Mouse (Mus musculus) MEL (cell line): ENCODE results near the gene Ankrd1. TPM values are rescaled to one million over a fixed set of nuclear protein-coding genes. Genes with fewer than 3 reads are reported as not detected.

Experiments used
- DNase-seq: peaks from one replicate; pipeline ENCODE4 v3.0.0; 2011; ENCODE audit warnings: low read depth, low spot score
- H3K27ac ChIP-seq: 2 replicates; pipeline ENCODE4 v1.5.1; 2012; ENCODE audit warnings: low read depth, mild to moderate bottlenecking, control low read depth, low read length, moderate library complexity; ENCODE audit not compliant: control insufficient read depth
- H3K27me3 ChIP-seq, 2 experiments: fragments of 150-350 bp in 1 of 2; sonication (generic) in 1 of 2; 2 replicates each; pipeline ENCODE4 v1.6.1; 2012; ENCODE audit warnings: low read length in 2 of 2, mild to moderate bottlenecking in 2 of 2, improper control_type of control experiment in 1 of 2, moderate library complexity in 1 of 2; ENCODE audit not compliant: insufficient read depth in 2 of 2, control insufficient read depth in 1 of 2
- H3K36me3 ChIP-seq, 2 experiments: 2 replicates each; pipeline ENCODE4 v1.6.1; 2012 to 2014; ENCODE audit warnings: low read length in 2 of 2, improper control_type of control experiment in 1 of 2, inconsistent platforms in 1 of 2, mild to moderate bottlenecking in 1 of 2; ENCODE audit not compliant: insufficient read depth in 2 of 2, control insufficient read depth in 1 of 2
- H3K4me1 ChIP-seq, 2 experiments: fragments of 150-350 bp in 1 of 2; sonication (generic) in 1 of 2; 2 replicates each; pipeline ENCODE4 v1.6.1; 2012; ENCODE audit warnings: low read length in 2 of 2, improper control_type of control experiment in 1 of 2, mild to moderate bottlenecking in 1 of 2; ENCODE audit not compliant: insufficient read depth in 2 of 2, control insufficient read depth in 1 of 2
- H3K4me3 ChIP-seq, 2 experiments: fragments of 150-350 bp in 1 of 2; sonication (generic) in 1 of 2; 2 replicates each; pipeline ENCODE4 v1.5.1; 2012; ENCODE audit warnings: low read depth in 2 of 2, low read length in 2 of 2, mild to moderate bottlenecking in 2 of 2, moderate library complexity in 2 of 2, control low read depth in 1 of 2, improper control_type of control experiment in 1 of 2; ENCODE audit not compliant: control insufficient read depth in 1 of 2, insufficient read depth in 1 of 2
- H3K79me2 ChIP-seq: 2 replicates; pipeline ENCODE4 v1.6.1; 2012; ENCODE audit warnings: mild to moderate bottlenecking, low read length, moderate library complexity; ENCODE audit not compliant: control insufficient read depth, poor library complexity, insufficient read depth
- H3K9ac ChIP-seq: 2 replicates; pipeline ENCODE4 v1.6.1; 2012; ENCODE audit warnings: low read depth, mild to moderate bottlenecking, control low read depth, low read length, moderate library complexity; ENCODE audit not compliant: control insufficient read depth, poor library complexity, severe bottlenecking
- H3K9me3 ChIP-seq: fragments of 150-350 bp; sonication (generic); replicated peaks from 2 replicates; pipeline ENCODE4 v1.6.1; 2012; ENCODE audit warnings: mild to moderate bottlenecking, low read length, improper control_type of control experiment, moderate library complexity; ENCODE audit not compliant: insufficient read depth
- BHLHE40 ChIP-seq: IDR thresholded peaks from 2 replicates; pipeline ENCODE4 v1.6.1; 2012; ENCODE audit warnings: low read depth, mild to moderate bottlenecking, inconsistent platforms, low read length, improper control_type of control experiment, borderline replicate concordance
- CHD1 ChIP-seq: IDR thresholded peaks from 2 replicates; pipeline ENCODE4 v1.6.1; 2012; ENCODE audit warnings: low read depth, mild to moderate bottlenecking, inconsistent platforms, low read length, improper control_type of control experiment
- CHD2 ChIP-seq: IDR thresholded peaks from 2 replicates; pipeline ENCODE4 v1.6.1; 2011; ENCODE audit warnings: low read length, improper control_type of control experiment
- EP300 ChIP-seq, 2 experiments: IDR thresholded peaks; 2 replicates each; pipeline ENCODE4 v1.6.1; 2011; ENCODE audit warnings: improper control_type of control experiment in 2 of 2, low read length in 2 of 2, low read depth in 1 of 2, mild to moderate bottlenecking in 1 of 2
- ETS1 ChIP-seq: IDR thresholded peaks from 2 replicates; pipeline ENCODE4 v1.6.1; 2012; ENCODE audit warnings: low read depth, mild to moderate bottlenecking, inconsistent platforms, low read length, improper control_type of control experiment, moderate library complexity
- GABPA ChIP-seq: IDR thresholded peaks from 2 replicates; pipeline ENCODE4 v1.6.1; 2012; ENCODE audit warnings: low read depth, mild to moderate bottlenecking, inconsistent platforms, low read length, improper control_type of control experiment, moderate library complexity
- GATA1 ChIP-seq: IDR thresholded peaks from 2 replicates; pipeline ENCODE4 v1.6.1; 2011; ENCODE audit warnings: low read depth, low read length, improper control_type of control experiment
- HCFC1 ChIP-seq: IDR thresholded peaks from 2 replicates; pipeline ENCODE4 v1.6.1; 2012; ENCODE audit warnings: low read depth, mild to moderate bottlenecking, inconsistent platforms, low read length, improper control_type of control experiment, moderate library complexity
- JUND ChIP-seq: IDR thresholded peaks from 2 replicates; pipeline ENCODE4 v1.6.1; 2011; ENCODE audit warnings: low read depth, mild to moderate bottlenecking, improper control_type of control experiment, low read length
- MAFK ChIP-seq: IDR thresholded peaks from 2 replicates; pipeline ENCODE4 v1.6.1; 2011; ENCODE audit warnings: low read depth, mild to moderate bottlenecking, low read length, improper control_type of control experiment, borderline replicate concordance
- MEF2A ChIP-seq: IDR thresholded peaks from 2 replicates; pipeline ENCODE4 v1.6.1; 2014; ENCODE audit warnings: low read depth, mild to moderate bottlenecking, inconsistent platforms, low read length, improper control_type of control experiment; ENCODE audit not compliant: poor library complexity, insufficient replicate concordance, severe bottlenecking; ENCODE audit errors: extremely low read depth
- MXI1 ChIP-seq: IDR thresholded peaks from 2 replicates; pipeline ENCODE4 v1.6.1; 2011; ENCODE audit warnings: mild to moderate bottlenecking, low read depth, low read length, improper control_type of control experiment
- MYC ChIP-seq: IDR thresholded peaks from 2 replicates; pipeline ENCODE4 v1.6.1; 2011; ENCODE audit warnings: low read depth, mild to moderate bottlenecking, low read length, improper control_type of control experiment, moderate library complexity
- POLR2AphosphoS2 ChIP-seq: IDR thresholded peaks from 2 replicates; pipeline ENCODE4 v1.6.1; 2011; ENCODE audit warnings: low read length, improper control_type of control experiment
- POLR2AphosphoS5 ChIP-seq: IDR thresholded peaks from 2 replicates; pipeline ENCODE4 v1.6.1; 2012; ENCODE audit warnings: low read depth, borderline replicate concordance, mild to moderate bottlenecking, inconsistent platforms, low read length, moderate library complexity, mixed read lengths
- RAD21 ChIP-seq: IDR thresholded peaks from 2 replicates; pipeline ENCODE4 v1.6.1; 2011; ENCODE audit warnings: mild to moderate bottlenecking, low read depth, low read length, improper control_type of control experiment
- RCOR1 ChIP-seq: IDR thresholded peaks from 2 replicates; pipeline ENCODE4 v1.6.1; 2012; ENCODE audit warnings: low read depth, mild to moderate bottlenecking, inconsistent platforms, low read length, improper control_type of control experiment
- SMC3 ChIP-seq: IDR thresholded peaks from 2 replicates; pipeline ENCODE4 v1.6.1; 2011; ENCODE audit warnings: low read depth, low read length, improper control_type of control experiment
- TAL1 ChIP-seq: IDR thresholded peaks from 2 replicates; pipeline ENCODE4 v1.6.1; 2012; ENCODE audit warnings: mild to moderate bottlenecking, inconsistent platforms, low read length, moderate library complexity, mixed read lengths
- TBP ChIP-seq: IDR thresholded peaks from 2 replicates; pipeline ENCODE4 v1.8.0; 2011; ENCODE audit warnings: low read depth, low read length, improper control_type of control experiment
- UBTF ChIP-seq: IDR thresholded peaks from 2 replicates; pipeline ENCODE4 v1.6.1; 2012; ENCODE audit warnings: low read depth, mild to moderate bottlenecking, inconsistent platforms, low read length, improper control_type of control experiment, moderate library complexity, borderline replicate concordance; ENCODE audit not compliant: insufficient read depth
- USF2 ChIP-seq, 2 experiments: IDR thresholded peaks; 2 replicates each; pipeline ENCODE4 v1.6.1; 2011 to 2012; ENCODE audit warnings: improper control_type of control experiment in 2 of 2, low read length in 2 of 2, borderline replicate concordance in 1 of 2, inconsistent platforms in 1 of 2, low read depth in 1 of 2, mild to moderate bottlenecking in 1 of 2; ENCODE audit not compliant: insufficient read depth in 1 of 2
- ZMIZ1 ChIP-seq: IDR thresholded peaks from 2 replicates; pipeline ENCODE4 v1.6.1; 2012; ENCODE audit warnings: low read depth, mild to moderate bottlenecking, inconsistent platforms, low read length, improper control_type of control experiment, moderate library complexity
- ZNF384 ChIP-seq: IDR thresholded peaks from 2 replicates; pipeline ENCODE4 v1.6.1; 2012; ENCODE audit warnings: low read depth, mild to moderate bottlenecking, inconsistent platforms, low read length, improper control_type of control experiment
- polyA plus RNA-seq, 2 experiments: library from polyadenylated mRNA; stranded (reverse) in 1 of 2; unstranded in 1 of 2; fragments of >175 nt in 1 of 2; fragments of >200 nt in 1 of 2; gene quantifications; 2 replicates each; pipeline versions ENCODE4 v1.2.1 to v1.2.4; 2012; ENCODE audit warnings: low replicate concordance in 2 of 2, low read depth in 1 of 2; ENCODE audit not compliant: insufficient read length in 2 of 2, insufficient read depth in 1 of 2, missing spikeins in 1 of 2
- total RNA-seq: library from RNA; depleted of rRNA; stranded (reverse); fragments of 300-350 nt; gene quantifications from 2 replicates; pipeline ENCODE4 v1.2.3, GENCODE M21; 2012

Gene Ankrd1
- total and polyA plus RNA-seq, 3 experiments: not detected

DNA sequence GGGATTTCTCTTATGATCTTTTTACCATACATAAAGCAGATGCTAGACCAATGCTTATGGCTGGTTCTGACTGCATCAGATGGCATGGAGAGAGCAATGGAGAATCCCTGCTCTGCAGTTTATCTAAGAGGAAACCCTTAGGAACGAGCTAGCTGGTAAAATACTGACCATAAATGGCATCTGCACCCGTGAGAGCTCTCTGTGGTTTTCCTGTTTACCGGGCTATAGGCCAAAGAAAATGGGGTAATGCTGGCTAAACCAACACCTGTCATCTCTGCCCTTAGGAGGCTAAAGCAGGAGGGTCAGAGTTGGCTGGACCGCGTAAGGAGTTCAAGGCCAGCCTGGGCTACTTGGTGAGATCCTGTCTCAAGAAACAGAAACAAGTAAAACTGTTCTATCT lies 16.0 kb downstream of the Ankrd1 start:
- no peak overlapping the region for H3K9ac ChIP-seq
- H3K4me3 ChIP-seq: no peak overlapping the region
- no peak for DNase-seq
- TF ChIP-seq JUND (no peak), ZMIZ1 (no peak), CHD1 (no peak), MXI1 (no peak), GABPA (no peak), POLR2AphosphoS2 (no peak), ETS1 (no peak), GATA1 (no peak), SMC3 (no peak), RCOR1 (no peak), EP300 (IDR thresholded peaks at IDR 0.05; ENCODE audit: low read depth in 1 of 2, low read length in 2 of 2) (no peak), RAD21 (no peak), CHD2 (no peak), HCFC1 (no peak), TBP (no peak)
- H3K79me2 ChIP-seq: no peaks in the 10 kb centered on the region
- H3K4me1 ChIP-seq: no peaks in the 10 kb centered on the region
- no peaks in the 10 kb centered on the region for H3K9me3 ChIP-seq
- no peaks in the 10 kb centered on the region for H3K27me3 ChIP-seq
- peaks cover 0 to 7% of the 10 kb centered on the region in 2 experiments; a peak in 3 of 4 replicates for H3K36me3 ChIP-seq
- H3K27ac ChIP-seq: no peak overlapping the region

DNA sequence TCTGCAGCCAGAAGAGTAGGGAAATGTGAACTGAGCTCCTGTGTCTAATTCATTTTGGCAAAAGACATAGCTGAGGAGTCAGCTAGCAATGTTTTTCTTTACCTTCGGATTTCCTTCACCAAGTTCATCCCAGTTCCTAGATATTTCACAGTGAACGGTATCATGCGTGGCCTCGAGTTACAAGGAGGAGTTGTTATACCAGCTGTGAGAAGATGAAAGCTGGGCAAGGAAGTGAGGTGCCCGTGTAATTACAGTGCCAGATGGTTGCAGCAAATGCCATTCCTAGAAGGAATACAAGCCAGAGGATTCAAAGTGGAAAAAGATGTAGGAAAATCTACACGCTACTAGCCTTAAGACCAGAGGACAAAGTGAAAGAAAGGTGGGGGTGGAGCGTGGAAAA lies 21.0 kb downstream of the Ankrd1 start:
- TF ChIP-seq ZNF384: no peak
- DNase-seq: no peak
- no peaks in the 10 kb centered on the region for H3K79me2 ChIP-seq
- H3K9ac ChIP-seq: no peak overlapping the region
- H3K9me3 ChIP-seq: no peaks in the 10 kb centered on the region
- no peak overlapping the region for H3K27ac ChIP-seq
- peaks cover 9% of the 10 kb centered on the region in 2 experiments for H3K36me3 ChIP-seq
- peaks cover 2 to 3% of the 10 kb centered on the region in 2 experiments; a peak in 3 of 4 replicates for H3K4me1 ChIP-seq
- H3K4me3 ChIP-seq: no peak overlapping the region
- H3K27me3 ChIP-seq: no peaks in the 10 kb centered on the region

DNA sequence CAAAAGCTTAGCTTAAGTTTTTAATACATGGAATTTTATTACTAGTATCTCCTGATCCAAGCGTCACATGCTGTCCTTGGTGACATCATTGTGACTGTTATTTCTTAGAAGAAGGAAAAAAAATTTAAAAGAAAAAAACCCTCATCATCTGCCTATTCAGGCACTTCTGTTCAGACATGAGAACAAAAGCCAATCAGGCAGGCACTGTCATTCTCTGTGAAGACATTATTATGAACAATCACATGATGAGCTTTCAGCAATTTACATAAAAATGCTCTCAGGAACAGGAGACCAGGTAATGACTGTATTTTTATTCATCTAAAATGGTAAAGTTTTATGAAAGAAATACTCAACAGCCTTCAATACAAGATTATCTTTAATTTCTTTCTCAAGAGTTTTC lies 21.6 kb downstream of the Ankrd1 start:
- TF ChIP-seq USF2 (IDR thresholded peaks at IDR 0.05; ENCODE audit: borderline replicate concordance in 1 of 2, insufficient read depth in 1 of 2, low read depth in 1 of 2, low read length in 2 of 2) (no peak), EP300 (IDR thresholded peaks at IDR 0.05; ENCODE audit: low read depth in 1 of 2, low read length in 2 of 2) (no peak), MAFK (no peak), CHD2 (no peak), BHLHE40 (no peak), MEF2A (no peak), UBTF (no peak), MYC (no peak), TBP (no peak), POLR2AphosphoS5 (no peak), TAL1 (no peak)
- H3K27me3 ChIP-seq: no peaks in the 10 kb centered on the region
- no peaks in the 10 kb centered on the region for H3K79me2 ChIP-seq

More for the DNA sequence above, 21.6 kb downstream of the Ankrd1 start:
- Histone ChIP-seq H3K9me3 (no peaks in the 10 kb centered on the region), H3K4me3 (no peak overlapping the region), H3K27ac (no peak overlapping the region), H3K4me1 (peaks cover 2 to 3% of the 10 kb centered on the region in 2 experiments; a peak in 3 of 4 replicates), H3K36me3 (peaks cover 9% of the 10 kb centered on the region in 2 experiments), H3K9ac (no peak overlapping the region)
- DNase-seq: no peak
